Mouse (Mus musculus): Measurements from ENCODE around the gene Uchl5.

- TF ChIP-seq CTCF (IDR thresholded peaks at IDR 0.05; ENCODE audit: low read depth, low read length) (no peak), POLR2A (IDR thresholded peaks at IDR 0.05; ENCODE audit: extremely low read depth, insufficient read depth, low read length) (no peak)
Measured at GRCm38 (mm10) chr1:143740581-143740980, 36.5 kb upstream of the Uchl5 start.
